Mouse (Mus musculus) ovary, postnatal 36 days (tissue): ENCODE measurements around the gene Syngap1.

Experiments
- DNase-seq: peaks from one replicate; pipeline ENCODE4 v3.0.0; 2022; ENCODE audit warnings: low spot score, mixed read lengths

Gene Syngap1

DNA sequence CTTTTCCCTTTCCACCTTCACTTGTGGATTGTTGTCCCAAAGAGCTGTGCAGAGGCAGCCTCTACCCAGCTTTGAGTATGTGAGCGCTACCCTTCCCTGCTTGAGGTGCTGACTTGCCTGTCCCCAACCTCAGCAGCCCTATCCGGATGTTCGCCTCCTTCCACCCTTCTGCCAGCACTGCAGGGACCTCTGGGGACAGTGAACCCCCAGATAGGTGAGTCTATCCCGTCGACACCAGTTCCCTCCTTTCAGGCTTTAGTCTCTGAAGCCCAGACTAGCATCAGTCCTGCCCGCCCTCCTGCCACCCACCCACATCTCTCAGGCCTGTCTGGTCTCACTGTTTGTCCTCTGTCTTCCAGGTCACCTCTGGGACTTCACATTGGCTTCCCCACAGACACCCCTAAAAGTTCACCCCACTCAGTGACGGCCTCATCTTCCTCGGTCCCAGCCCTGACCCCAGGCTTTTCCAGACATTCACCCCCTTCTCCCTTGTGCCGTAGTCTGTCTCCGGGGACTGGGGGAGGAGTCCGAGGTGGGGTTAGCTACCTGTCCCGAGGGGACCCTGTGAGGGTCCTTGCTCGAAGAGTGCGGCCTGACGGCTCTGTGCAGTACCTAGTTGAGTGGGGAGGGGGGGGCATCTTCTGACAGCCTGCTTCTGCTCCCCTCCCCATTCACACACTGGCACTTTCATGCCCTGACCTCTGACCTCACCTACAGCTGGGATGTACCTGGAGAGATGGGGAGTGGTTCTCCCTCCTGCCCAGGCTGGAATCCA, 3.9 kb upstream of the Syngap1 start:
- DNase-seq: no peak

DNA sequence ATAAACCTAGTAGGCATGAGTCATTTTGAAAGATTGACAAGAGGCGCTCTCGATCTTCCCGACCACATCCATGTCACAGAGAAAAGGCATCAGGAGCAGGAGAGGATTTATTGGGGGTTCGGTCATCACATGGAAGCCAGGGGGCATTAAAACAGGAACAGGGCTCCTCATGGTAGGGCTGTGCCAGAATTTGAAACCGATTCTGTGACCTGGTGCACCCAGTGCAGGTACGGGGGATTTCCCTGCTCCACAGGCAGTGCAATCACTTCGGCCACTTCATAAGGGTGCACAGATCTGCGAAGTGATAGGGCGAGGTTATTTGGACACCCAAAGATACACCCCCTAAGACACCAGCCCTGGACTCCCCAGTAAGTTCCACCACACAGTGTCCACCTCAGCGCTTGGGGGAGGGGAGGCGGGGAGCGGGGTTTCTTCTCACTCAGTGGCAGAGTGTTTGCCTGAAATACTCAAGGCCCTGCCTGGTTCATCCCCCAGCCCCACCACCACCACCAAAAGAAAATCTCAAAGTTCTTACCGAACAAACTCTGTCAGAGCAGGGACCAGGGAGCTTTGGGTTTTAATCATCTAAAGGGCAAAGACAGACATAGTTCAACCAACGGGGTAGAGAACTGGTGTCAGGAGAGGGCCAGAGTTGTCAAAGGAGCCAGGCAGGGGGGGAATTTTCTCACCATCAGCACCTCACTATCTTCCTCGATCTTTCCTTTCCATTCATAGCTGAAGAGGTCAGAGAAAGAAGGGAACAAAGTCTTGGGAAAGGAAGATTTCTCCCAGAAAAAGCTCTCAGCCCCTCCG, 3.0 kb upstream of the Syngap1 start:
- no peak for DNase-seq

DNA sequence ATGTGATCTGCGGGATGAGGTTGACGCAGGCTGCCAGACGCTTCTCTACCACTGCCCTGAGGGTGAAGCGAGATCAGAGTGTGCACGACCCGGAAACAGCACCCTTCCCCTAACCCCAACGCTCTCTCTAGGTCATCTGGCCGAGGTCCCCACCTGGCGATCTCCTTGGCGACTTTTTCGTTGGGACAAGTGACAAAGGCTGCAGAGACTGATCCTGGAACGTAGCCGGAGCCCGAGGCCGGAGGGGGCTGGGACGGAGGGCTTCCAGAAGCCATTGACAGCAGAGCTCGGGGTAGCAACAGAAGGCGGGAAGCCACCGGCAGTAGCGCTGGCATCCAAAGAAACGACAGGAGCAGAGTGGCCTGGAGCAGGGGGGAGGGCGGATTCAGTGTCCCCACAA, 2.3 kb upstream of the Syngap1 start:
- no peak for DNase-seq

DNA sequence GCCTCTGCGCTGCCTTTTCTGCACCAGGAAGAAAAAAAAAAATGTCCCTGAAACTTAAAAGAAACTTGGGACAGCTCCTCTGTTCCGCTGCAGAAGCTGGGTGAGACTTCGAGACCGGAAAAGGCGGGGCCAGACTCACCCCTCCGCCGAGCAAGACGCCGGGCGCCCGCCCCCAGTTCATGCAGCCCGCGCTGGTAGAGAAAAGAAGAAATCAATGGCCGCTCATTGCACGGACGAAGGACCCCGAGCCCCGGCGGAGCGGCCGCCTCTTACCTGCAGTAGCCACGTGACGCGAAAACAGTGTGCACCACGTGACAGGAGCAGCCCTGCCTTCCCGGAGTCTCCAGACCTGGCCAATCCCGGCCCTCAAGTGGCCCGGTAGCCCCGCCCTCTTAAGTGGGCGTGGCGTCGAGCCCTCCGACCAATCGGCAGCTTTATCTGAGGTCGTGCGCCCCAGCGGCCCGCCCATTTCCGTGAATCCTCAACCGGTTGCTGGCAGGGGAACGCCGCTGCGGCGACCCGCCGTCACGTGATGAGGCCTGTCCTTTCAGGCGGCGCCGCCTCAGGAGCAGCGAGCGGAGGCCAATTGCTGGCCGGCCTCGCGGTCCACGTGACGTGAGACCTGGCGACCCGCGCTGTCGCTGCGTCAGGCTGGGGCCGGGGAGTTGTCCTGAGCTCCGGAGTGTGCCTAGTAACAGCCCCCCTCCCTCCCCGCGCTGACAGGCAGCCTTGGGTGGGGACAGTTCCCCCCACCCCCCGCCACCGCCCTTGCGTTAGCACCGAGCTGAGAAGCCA, 1.7 kb upstream of the Syngap1 start, which contains the start of gene Cuta:
Gene Cuta (minus strand): TSS at position 392 of the 795 bp plus-strand sequence.
- DNase-seq: peak; percentile 100

DNA sequence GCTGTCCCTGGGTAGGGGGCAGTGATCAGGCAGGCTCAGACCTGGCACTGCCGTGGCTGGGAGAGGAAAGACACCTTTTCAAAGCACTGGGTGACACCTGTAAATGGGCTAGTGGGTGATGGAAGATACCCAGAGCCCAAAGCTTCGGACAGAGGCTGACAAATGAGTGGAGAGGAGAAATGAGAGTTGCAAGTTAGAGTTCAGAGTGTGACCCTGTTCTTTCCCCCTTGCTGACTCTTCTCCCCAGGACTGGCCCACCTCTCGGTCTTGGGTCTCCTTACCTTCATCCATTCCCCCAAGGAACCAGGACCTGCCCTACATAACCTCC, 1.1 kb upstream of the Syngap1 start:
- no peak for DNase-seq

DNA sequence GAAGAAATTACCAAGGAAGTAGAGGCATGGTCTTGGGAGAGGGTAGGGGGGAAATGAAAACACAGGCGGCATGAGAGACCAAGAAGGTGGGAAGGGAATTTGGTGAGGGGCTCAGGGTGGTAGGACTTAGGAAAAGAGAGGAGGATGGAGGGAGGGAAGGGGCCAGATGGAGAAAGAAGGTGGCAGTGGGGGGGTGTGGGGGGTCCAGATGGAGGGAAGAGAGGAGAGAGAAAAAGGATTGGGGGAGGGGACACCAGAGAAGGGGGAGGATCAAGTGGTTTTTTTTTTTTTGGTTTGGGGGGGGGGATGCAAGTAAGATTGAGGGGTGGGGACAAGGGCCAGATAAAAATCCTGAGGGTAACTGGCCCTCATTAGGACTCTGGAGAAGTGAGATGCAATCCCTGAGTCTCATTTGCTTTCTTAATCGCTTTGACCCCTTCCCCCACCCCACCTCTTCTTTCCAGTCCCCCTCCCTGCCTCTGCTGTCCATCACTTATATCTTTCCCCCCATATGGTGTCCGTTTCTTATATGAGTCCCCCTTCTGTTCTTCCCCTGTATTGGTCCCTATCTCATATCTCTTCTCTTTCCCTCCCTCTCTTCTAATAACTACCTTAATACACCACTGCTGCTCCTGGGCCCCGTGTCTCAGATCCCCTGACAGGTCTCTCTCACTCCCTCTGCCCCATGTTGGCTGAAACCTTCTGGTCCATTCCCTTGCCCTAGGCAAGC, 953 bp downstream of the Syngap1 start:
- DNase-seq: no peak

DNA sequence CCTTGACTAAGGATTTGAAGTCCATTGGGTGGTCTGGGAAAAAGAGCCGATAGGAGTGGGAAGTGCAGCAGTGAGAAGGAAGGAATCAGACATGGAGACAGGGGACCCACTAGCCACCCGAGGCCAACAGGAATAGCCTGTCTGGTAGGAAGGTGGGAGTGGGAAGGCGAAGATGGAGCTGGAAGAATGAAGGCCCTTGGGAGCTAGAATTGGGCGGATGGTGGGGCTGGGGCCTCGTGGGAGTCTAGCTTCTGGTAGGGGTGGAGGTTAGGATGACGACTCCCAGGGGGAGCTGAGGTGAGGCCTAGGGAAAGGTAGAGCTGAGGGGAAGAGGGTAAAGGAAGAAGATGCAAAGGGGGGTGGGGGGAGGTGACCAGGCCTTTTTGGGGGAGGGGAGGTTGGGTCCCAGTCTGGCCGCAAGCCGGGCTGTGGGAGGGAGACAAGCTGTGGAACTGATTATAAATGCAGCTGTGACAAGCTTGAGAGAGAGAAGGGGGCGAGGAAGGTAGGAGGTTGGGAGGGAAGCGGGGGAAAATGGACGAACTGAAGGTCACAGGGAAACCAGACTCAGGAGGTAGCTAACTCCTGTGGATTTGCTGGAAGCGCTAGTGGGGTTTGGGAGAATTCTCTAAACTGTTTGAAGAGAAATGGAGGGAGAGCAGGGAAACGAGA, 4.9 kb downstream of the Syngap1 start:
- no peak for DNase-seq

DNA sequence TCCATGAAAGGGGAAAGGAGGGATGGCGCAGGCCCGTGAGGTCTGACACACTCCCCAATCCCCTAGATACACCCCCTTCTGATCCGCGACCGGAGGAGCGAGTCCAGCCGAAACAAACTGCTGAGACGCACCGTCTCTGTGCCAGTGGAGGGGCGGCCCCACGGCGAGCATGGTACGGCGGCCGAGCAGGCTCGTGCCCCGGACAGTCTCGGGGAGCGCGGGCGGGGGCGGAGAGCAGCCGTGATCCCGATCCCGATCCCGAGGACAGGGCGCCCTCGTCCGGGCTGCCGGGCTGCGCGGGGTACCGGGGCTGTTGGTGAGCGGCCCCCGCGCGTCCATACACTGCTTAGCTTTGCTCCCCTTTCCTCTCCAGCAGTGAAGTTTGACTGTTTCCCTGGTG, 5.5 kb downstream of the Syngap1 start:
- DNase-seq: peak; percentile 88

DNA sequence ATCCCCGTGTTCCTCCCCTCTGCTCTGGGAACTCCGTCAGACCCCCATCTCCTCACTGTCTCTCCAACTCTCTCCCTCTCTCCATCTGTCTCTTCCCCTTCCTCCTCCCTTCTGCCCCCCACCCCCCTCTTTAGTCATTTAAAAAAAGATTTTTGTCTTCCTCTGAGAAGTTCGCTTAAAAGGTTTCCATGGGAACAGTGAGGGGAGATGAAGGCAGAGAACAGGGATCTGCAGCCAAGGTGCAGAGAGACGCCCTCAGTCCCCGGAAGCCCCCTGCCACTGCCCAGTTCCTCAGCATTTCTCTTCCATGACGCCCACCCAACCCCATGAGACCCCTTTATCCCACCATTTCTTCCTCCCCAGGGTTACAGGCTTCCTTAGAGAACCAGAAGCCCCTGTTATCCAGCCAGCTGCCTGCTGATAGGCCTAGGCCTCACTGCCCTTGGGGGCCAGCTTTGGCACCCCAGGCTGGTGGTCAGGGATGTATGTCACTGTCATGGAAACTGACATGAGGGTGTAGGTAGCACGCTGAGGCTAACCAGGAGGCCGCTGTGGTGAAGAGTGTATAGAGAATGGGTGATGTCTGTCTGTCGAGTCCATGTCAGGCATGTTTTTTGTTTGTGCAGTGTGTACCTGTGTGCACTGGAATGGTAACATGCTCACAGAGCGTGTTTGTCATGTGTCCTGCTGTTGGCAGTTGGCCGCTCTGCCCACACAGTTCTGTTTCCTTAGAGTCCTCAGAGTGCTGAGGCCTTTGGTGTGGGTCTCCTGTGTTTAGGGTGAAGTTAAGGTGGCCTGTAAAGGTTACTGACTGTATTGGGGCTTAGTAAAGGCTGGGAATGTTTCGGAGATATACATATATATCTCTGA, 6.4 kb downstream of the Syngap1 start:
- DNase-seq: no peak

DNA sequence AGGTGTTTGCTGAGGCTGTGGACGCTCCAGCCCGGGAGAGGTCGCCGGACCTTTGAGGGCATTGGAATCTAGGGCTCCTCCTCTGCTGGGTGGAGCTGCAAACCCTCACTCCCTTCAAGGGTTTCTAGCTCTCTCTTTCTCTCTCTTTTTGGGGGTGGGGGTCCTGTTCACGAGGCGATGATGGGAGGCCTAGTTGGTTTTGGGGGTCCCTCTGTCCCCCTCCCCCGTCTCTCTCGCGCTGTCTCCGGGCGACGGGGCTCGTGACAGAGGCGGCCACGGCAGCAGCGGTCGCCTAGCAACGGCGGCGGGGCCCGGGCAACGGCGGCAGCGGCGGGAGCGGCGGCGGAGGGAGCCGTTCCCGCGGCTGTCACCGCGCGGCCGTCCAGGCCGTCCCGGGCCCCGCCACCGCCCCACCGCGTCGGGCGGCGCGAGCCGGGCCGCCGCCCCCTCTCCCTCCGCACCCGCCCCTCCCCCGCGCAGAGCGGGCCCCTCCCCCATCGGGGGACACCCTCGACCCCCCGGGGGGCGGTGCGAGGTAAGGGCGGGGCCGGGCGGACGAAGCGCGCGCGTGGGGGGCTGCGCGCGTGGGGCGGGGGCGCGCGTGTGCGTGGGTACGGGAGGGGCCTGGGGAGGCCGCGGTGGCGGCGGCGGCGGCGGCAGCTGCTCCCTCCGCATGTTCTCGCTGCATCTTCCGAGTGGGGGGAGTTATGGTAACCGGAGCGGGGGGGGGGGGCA, 7.4 kb downstream of the Syngap1 start:
- DNase-seq: peak; percentile 69

DNA sequence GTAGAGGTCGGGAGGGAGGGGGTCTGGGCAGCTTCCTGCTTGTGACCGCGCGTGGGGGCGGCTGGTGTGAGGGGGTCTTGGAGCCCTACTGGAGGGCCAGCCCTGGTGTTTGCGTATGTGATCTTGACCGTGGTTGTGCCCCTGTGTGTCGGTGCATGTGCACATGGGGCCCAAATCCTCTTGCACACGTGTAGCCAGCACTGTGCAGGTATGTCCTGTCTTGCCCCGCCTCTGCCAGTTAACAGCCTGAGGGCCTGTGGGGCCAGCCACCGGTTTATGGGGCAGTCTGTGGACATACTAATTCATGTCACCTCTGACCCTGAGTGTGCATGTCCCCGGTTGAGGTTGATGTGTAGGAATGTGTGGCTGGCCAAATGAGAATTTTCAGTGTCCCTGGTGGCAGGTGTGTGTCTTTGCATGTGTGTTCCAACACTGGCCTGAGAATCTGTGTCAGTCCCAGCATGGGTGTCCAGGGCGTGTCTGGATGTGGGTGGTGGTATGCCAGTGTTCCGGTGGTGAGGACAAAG, 8.1 kb downstream of the Syngap1 start:
- no peak for DNase-seq

DNA sequence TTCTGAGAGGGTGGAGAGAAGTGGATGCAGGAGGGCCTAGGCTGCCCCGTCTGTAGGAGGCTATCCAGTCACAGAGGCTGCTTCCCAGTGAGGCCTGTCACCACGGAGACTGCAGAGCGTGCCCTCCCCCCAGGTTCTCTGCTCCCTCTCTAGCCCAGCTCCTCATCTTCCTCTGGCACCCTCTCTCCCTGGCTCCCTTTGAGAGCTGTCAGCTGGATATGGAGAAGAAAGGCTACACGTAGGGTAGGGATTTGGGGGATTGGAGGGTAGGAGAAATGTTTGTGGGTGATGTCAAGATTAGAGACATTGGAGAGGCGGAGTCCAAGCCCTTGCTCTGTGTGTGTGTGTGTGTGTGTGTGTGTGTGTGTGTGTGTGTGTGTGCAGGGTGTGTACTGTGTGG, 8.8 kb downstream of the Syngap1 start:
- no peak for DNase-seq

DNA sequence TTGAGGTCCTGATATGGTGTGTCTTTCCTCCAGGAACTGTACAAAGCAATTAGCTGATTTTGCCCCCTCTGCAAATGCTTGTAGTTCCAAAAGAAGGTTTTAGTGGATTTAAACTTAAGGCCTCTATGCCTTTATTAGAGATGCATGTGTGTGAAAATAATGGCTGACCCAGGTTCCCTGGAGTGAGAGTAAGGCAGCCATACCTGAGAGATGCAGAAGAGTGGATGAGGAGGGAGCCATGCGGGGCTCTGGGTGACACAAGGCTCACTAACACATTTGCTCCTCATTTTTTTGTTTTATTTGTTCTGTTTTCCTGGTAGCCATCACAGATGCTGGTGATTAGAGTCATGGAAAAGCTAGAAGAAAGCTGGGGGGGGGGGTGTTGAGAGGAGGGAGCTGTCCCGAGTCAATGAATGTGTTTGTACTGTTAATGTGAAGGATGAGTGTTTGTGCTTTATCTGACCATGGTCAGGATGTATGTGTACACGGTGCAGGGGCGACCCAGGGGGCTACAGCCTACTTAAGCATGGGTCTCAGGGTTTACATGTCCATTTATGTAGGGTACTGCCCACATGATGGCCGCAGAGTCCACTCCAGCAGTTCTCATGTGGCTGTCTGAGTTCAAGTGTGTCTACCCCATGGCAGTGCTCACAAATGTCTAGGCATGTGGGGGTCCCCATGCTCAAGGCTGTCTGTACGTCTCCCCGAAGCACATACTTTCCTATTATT, 9.7 kb downstream of the Syngap1 start:
- DNase-seq: no peak

DNA sequence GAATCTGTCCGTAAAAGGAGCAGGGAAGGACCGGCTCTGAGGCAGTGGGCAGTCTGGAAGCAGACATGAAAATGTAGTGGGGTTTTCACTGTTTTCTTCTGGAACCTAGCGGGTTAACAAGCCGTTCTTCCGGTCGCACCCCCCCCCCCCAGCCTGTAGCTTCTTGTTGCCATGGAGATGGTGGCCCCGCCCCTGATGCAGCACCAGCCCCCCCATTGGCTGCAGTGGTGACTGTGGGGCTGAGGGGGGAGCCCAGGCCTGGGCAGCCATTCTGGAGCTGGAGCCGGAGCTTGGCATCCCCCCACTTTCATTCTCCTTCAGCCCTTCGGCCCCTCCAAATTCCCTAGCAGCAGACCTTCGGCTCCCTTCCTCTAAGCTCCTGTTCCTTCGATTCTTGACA, 10.4 kb downstream of the Syngap1 start:
- DNase-seq: peak; percentile 66

DNA sequence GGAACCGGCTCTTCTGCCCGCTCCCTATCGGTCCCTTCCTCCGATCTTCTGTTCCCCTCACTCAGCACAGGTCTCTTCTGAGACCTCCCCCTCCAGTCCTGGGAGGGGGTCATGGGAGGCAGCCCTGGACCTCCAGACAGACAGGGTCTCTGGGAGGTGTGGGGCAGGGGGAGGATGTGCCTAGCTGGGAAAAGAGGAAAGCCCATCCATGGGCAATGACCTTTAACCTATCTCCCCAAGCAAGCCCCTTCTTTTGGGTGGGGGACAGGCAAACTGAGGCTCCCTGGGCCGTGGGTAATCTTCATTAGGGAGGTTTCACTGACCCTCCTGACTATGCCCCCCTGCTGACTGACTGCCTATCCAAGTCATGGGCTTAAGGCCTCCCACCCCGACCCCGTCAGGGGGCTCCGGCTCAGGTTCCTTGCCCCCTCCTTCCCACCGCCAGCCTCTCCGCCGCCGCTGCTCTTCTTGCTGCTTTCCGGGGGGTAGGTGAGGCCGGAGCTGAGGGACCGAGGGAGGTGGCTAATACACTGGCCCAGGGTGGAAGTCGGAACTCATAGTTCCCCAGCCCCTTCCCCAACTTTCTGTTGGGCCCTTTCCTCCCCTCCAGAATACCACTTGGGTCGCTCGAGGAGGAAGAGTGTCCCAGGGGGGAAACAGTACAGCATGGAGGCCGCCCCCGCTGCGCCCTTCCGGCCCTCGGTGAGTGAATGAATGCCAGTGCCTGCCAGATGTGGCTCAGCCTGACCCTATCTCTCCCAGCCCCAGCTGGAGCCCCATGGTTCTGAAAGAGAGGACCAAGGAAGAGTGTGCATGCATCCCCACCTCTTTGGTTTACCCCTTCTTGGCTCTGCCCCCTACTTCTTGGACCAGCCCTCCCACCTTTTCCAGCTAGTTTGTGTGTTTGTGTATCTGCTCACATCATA, 11.2 kb downstream of the Syngap1 start:
- no peak for DNase-seq

DNA sequence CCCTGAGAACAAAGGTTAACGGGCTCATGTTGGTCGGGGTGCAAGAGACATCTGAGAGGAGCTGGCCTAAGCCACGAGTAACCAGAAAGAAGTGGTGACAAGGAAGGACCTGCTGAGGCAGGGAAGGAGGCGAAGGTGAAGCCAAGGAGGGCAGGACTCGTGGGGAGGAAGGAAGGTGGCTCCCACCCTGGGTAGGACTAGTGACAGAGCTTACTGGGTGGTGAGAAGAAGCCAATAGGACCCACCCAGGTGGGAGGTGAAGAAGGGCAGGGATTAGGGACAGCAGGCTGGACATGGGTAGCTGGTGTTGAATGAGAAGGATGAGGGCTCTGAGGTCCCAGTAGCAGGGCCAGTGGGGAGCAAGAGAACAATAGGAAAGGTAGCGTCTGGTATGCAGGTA, 12.1 kb downstream of the Syngap1 start:
- no peak for DNase-seq

DNA sequence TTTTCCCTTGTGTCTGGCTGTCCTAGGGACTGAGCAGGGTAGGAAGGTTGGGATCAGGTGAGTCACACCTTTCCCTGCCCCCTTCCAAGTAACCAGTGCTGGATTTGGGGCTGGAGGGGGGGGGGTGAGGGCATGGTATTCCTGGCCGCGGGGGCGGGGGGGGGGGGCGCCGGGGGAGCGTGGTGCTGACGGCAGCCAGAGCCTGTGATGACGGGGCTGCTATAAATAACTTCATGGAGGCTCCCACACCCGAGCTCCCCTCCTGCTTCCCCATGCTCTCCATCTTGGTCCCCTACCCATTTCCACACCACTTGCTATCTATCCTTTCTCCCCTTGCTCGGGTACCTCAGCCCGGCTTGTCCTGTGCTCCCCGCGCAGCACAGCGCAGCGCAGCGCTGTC, 12.7 kb downstream of the Syngap1 start:
- no peak for DNase-seq

DNA sequence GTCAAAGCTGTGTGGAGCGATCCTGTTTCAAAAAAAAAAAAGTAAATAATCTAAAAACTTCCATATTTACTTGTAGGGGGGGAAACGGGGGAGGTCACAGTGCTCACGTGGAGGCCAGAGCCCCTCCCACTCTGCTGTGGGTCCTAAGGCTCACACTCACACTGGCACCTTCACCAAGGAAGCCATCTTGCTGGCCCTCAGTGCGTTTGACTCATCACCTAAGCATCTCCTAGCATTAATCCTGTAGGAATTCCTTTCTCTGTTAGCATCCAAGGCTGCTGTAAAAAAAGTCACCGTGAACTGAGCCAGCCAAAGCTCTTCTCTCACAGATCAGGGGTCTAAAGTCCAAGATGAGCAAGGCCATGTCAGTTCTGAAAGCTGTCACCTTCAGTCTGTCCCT, 15.3 kb downstream of the Syngap1 start:
- no peak for DNase-seq
